Mouse (Mus musculus): ENCODE data around the gene Uxs1. TPM values are rescaled to one million over a fixed set of nuclear protein-coding genes. Genes with fewer than 3 reads are reported as not detected.

The Uxs1 gene
- polyA plus RNA-seq, 1 experiment from 2014 or later: 17.7 TPM

DNA sequence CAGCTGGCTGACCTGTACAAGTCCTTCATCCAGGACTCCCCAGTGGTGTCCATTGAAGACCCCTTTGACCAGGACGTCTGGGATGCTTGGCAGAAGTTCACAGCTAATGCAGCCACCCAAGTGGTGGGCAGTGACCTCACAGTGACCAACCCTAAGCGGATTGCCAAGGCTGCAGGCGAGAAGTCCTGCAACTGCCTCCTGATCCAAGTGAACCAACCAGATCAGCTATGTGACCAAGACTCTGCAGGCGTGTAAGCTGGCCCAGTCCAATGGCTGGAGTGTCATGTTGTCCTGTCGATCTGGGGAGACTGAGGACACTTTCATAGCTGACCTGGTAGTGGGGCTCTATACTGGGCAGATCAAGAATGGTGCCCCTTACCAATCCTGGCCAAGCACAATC lies 40.9 kb downstream of the Uxs1 start:
- Histone ChIP-seq H3K4me3 (no peak overlapping the region), H3K4me1 (no peaks in the 10 kb centered on the region), H3K27me3 (no peaks in the 10 kb centered on the region), H3K36me3 (no peaks in the 10 kb centered on the region), H3K4me2 (replicated peaks) (no peak overlapping the region), H3K27ac (replicated peaks) (no peak overlapping the region), H3K9ac (replicated peaks) (no peak overlapping the region), H3K9me3 (no peaks in the 10 kb centered on the region)
- no peak for ATAC-seq (replicated peaks)
- WGBS: 92% methylated on average over 5 of the region's 5 CpGs

DNA sequence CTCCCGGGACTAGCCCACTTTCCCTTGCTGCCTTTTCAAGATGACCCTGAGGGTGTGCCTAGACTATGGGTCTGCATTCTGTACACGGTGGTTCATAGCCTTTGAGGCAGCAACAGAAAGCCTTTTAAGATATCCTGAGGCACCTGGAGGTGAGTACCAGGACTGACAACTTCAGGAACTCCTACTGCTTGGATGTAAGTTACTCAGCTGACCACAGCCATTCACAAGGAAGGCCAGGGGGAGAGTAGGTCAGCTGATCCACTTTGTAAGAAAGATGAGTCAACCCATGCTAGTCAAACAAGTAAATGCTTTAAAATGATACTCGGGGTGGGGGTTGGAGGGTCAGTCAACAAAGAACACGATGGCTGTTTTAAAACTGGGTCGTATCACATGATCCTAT lies 42.3 kb downstream of the Uxs1 start:
- Histone ChIP-seq H3K27me3 (no peaks in the 10 kb centered on the region), H3K4me2 (replicated peaks) (no peak overlapping the region), H3K4me1 (no peaks in the 10 kb centered on the region), H3K9ac (replicated peaks) (no peak overlapping the region), H3K4me3 (no peak overlapping the region), H3K27ac (replicated peaks) (no peak overlapping the region), H3K36me3 (no peaks in the 10 kb centered on the region), H3K9me3 (no peaks in the 10 kb centered on the region)
- no peak for ATAC-seq (replicated peaks)
- 91% methylated on average over 5 of the region's 5 CpGs for WGBS

DNA sequence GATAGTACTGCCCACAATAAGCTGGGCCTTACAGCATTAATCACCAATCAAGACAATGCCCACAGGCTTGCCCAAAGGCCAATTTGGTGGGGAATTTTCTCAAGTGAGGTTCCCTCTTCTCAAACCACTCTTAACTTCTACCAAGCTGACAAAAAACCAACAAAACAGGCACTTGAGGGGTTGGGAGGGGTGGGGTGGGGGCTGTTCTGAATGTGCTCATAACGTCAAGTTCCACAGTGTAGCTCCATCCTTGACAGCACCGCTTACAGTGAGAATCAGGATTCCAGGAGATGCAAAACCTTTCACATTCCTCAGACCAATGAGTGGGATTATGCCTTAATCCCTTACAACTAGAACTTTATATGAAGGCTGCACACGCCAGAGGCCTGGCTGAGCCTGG lies 44.4 kb downstream of the Uxs1 start:
- ATAC-seq (replicated peaks): no peak
- no peaks in the 10 kb centered on the region for H3K9me3 ChIP-seq
- H3K4me1 ChIP-seq: no peaks in the 10 kb centered on the region
- no peaks in the 10 kb centered on the region for H3K27me3 ChIP-seq
- H3K27ac ChIP-seq (replicated peaks): no peak overlapping the region
- H3K4me3 ChIP-seq: no peak overlapping the region
- H3K4me2 ChIP-seq (replicated peaks): no peak overlapping the region
- no peak overlapping the region for H3K9ac ChIP-seq (replicated peaks)
- 78% methylated on average over 3 of the region's 3 CpGs for WGBS
- H3K36me3 ChIP-seq: peaks cover 7% of the 10 kb centered on the region; the same call in 1 of the 2 replicates

DNA sequence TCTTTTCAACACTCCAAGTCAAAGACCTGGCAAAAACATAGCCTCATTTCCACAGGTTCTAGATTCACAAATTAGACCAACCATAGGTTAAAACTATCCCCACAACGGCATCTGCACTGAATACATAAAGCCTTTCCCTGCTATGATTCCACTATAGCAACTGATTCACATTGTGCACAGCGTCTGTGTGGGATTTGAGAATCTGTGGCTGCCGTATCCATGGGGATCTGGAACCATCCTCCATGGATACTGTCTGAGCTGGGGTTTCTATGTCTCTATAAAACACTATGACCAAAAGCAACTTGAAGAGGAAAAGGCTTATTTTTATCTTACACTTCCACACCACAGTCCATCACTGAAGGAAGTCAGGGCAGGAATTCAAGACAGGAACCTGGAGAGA lies 44.9 kb downstream of the Uxs1 start:
- H3K9ac ChIP-seq (replicated peaks): no peak overlapping the region
- H3K36me3 ChIP-seq: peaks cover 7% of the 10 kb centered on the region; the same call in 1 of the 2 replicates
- no peak overlapping the region for H3K27ac ChIP-seq (replicated peaks)
- no peaks in the 10 kb centered on the region for H3K4me1 ChIP-seq
- ATAC-seq (replicated peaks): no peak
- H3K27me3 ChIP-seq: no peaks in the 10 kb centered on the region
- no peak overlapping the region for H3K4me2 ChIP-seq (replicated peaks)
- WGBS: 88% methylated on average over 3 of the region's 3 CpGs
- H3K9me3 ChIP-seq: no peaks in the 10 kb centered on the region
- no peak overlapping the region for H3K4me3 ChIP-seq

DNA sequence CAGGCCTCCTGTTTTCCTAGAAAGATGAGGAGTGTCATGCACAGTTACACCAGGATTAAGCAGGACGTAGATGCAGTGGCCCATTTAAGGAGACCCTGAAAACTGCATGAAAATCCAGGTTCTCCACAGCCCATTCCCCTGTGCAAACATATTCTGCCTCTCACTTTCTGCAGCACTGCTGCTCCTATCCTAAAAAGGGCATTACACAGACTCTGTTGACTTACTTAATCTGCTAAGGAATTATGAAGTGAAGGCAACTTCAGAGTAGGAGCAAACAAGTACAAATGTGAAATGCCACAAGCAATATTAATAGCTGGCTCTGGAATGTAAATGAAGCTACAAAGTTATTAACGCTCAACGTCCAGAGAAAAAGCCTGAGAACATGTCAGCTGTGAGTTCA lies 45.9 kb downstream of the Uxs1 start:
- no peaks in the 10 kb centered on the region for H3K27me3 ChIP-seq
- H3K4me1 ChIP-seq: no peaks in the 10 kb centered on the region
- no peak overlapping the region for H3K9ac ChIP-seq (replicated peaks)
- no peak overlapping the region for H3K4me3 ChIP-seq
- whole genome bisulfite sequencing: 92% methylated on average over 3 of the region's 3 CpGs
- H3K4me2 ChIP-seq (replicated peaks): no peak overlapping the region
- no peak overlapping the region for H3K27ac ChIP-seq (replicated peaks)
- no peaks in the 10 kb centered on the region for H3K9me3 ChIP-seq
- ATAC-seq (replicated peaks): no peak
- peaks cover 13% of the 10 kb centered on the region; the same call in 1 of the 2 replicates for H3K36me3 ChIP-seq

DNA sequence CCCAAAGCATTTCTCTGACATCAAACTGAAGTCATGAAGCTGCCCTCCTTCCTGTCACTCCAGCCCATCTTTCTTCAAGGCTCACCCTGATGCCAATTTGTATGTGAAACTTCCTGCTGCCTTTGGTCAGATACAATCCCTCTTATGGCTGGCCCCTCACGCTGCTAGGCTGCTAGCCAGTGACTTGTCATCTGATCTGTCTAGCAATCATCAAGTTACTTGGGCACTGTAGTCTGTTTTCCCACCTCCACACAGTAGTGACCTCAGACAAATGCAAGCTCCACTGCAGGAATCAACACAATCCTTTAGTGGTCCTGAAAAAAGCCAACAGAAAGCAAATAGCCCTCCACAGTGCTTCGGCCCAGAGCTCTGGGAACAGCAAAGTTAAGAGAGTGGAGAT lies 46.4 kb downstream of the Uxs1 start:
- 91% methylated on average over 2 of the region's 2 CpGs for WGBS
- H3K9me3 ChIP-seq: no peaks in the 10 kb centered on the region
- no peak for ATAC-seq (replicated peaks)
- H3K4me2 ChIP-seq (replicated peaks): no peak overlapping the region
- H3K4me3 ChIP-seq: no peak overlapping the region
- H3K27ac ChIP-seq (replicated peaks): no peak overlapping the region
- no peaks in the 10 kb centered on the region for H3K4me1 ChIP-seq
- H3K36me3 ChIP-seq: peaks cover 13% of the 10 kb centered on the region; the same call in 1 of the 2 replicates
- H3K27me3 ChIP-seq: no peaks in the 10 kb centered on the region
- H3K9ac ChIP-seq (replicated peaks): no peak overlapping the region

DNA sequence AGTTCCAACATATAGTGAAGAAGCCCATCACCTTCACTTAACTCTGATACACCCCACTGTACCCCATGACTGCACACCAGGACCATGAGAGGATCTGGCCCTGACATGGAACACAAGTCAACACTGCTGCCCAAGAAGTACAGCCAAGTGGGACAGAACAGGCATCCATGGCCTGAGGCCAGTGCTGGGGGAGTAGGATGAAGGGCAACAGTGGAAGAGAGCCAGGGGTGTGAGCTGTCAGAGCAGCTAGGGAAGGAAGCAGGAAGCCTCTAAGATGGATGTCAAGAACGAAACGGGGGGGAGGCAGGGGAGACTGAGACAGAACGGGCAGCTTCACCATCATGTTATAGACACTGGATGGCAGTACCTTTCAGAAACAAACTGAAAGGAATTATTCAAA lies 51.5 kb downstream of the Uxs1 start:
- WGBS: 97% methylated on average over 3 of the region's 3 CpGs
- H3K36me3 ChIP-seq: peaks cover 26% of the 10 kb centered on the region
- no peak for ATAC-seq (replicated peaks)

DNA sequence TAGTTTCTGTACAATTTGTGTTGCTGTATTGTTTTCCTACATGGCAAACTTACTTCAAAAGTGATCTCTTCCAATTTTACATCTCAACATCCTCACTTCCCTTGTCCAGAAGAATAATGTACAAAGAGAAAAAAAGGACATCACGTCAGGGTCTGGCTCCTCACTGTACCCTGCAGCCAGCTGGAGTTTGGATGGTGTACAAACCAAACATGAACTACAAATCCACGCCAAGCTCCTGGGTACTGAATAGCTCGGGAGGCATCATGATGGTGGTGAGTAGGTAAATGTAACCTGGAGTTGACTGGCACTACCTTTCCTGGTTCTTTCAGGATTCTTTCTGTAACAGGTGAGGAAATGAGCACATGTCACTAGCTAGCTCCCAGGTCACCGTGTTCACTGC lies 53.5 kb downstream of the Uxs1 start:
- Histone ChIP-seq H3K9me3 (no peaks in the 10 kb centered on the region), H3K4me3 (no peak overlapping the region), H3K4me2 (replicated peaks) (no peak overlapping the region), H3K9ac (replicated peaks) (no peak overlapping the region), H3K27ac (replicated peaks) (no peak overlapping the region), H3K27me3 (no peaks in the 10 kb centered on the region), H3K4me1 (no peaks in the 10 kb centered on the region), H3K36me3 (peaks cover 22% of the 10 kb centered on the region)
- no peak for ATAC-seq (replicated peaks)
- WGBS: 90% methylated on average over 4 of the region's 4 CpGs

More for the DNA sequence above, 51.5 kb downstream of the Uxs1 start:
- no peaks in the 10 kb centered on the region for H3K9me3 ChIP-seq
- no peak overlapping the region for H3K4me3 ChIP-seq
- no peak overlapping the region for H3K4me2 ChIP-seq (replicated peaks)
- no peak overlapping the region for H3K27ac ChIP-seq (replicated peaks)
- no peaks in the 10 kb centered on the region for H3K4me1 ChIP-seq
- H3K9ac ChIP-seq (replicated peaks): no peak overlapping the region
- H3K27me3 ChIP-seq: no peaks in the 10 kb centered on the region

DNA sequence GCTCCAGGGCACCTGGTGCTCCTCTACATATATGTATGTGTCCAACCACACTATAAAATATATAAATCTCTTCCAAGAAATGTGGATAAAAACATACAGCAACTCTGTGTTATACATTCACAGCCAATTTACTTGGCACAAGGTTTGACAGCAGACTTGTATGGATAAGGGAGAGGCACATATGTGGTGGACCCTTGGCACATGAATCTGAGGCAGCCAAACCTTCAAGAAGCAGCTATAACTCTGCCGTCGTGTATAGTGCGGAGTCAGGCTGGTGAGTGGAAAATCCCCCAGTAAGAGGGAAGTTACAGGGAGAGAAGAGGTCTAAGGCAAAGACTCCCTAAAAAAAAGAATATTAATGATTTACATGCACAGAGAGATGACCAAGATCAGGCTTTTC lies 54.9 kb downstream of the Uxs1 start:
- Histone ChIP-seq H3K36me3 (peaks cover 22% of the 10 kb centered on the region), H3K4me1 (no peaks in the 10 kb centered on the region), H3K9me3 (no peaks in the 10 kb centered on the region), H3K27ac (replicated peaks) (no peak overlapping the region), H3K9ac (replicated peaks) (no peak overlapping the region), H3K27me3 (no peaks in the 10 kb centered on the region), H3K4me2 (replicated peaks) (no peak overlapping the region), H3K4me3 (no peak overlapping the region)
- ATAC-seq (replicated peaks): no peak; the same call in 1 of the 2 replicates
- 90% methylated on average over 3 of the region's 3 CpGs for WGBS

DNA sequence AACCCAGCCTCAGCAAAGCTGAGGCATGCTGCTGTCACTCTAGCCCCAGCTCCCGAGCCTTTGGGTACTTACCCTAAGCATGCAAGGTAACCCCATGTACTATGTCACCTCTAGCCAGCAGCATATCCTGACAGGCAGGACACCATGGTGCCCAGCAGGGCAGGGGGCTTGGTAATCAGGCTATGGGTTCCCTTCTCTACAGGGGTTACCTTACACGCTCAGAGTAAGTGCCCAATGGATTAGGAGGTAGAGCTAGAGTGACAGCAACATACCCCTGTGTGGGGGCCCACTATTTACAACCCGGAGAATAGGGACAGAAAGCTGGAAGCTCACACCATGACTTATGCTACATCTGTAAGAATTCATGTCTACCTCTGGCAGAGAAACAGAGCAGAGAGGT lies 57.6 kb downstream of the Uxs1 start:
- Histone ChIP-seq H3K4me1 (no peaks in the 10 kb centered on the region), H3K4me2 (replicated peaks) (no peak overlapping the region), H3K4me3 (no peak overlapping the region), H3K27me3 (no peaks in the 10 kb centered on the region), H3K9me3 (no peaks in the 10 kb centered on the region), H3K36me3 (peaks cover 30% of the 10 kb centered on the region), H3K9ac (replicated peaks) (no peak overlapping the region), H3K27ac (replicated peaks) (no peak overlapping the region)
- no peak for ATAC-seq (replicated peaks)
- 87% methylated on average over 3 of the region's 3 CpGs for WGBS

DNA sequence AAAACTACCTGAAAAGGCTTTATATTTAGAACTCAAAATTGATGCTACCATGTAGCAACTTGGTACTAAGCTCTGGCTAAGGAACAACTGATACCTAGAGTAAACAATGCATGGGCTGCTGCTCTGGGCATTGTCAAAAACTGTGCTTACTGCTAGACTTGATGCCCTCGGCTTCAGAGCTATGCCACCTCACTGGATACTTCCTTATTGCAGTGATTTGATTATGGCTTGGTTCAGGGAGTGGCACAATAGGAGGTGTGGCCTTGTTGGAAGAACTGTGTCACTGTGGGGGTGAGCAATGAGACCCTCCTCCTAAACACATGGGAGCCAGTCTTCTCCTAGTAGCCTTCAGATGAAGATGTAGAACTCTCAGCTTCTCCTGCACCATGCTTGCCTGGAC lies 58.3 kb downstream of the Uxs1 start:
- Histone ChIP-seq H3K9ac (replicated peaks) (no peak overlapping the region), H3K4me2 (replicated peaks) (no peak overlapping the region), H3K27me3 (no peaks in the 10 kb centered on the region), H3K27ac (replicated peaks) (no peak overlapping the region), H3K4me3 (no peak overlapping the region), H3K9me3 (no peaks in the 10 kb centered on the region), H3K36me3 (peaks cover 37% of the 10 kb centered on the region), H3K4me1 (no peaks in the 10 kb centered on the region)
- WGBS: 76% methylated on average over 1 of the region's 1 CpGs
- ATAC-seq (replicated peaks): no peak

DNA sequence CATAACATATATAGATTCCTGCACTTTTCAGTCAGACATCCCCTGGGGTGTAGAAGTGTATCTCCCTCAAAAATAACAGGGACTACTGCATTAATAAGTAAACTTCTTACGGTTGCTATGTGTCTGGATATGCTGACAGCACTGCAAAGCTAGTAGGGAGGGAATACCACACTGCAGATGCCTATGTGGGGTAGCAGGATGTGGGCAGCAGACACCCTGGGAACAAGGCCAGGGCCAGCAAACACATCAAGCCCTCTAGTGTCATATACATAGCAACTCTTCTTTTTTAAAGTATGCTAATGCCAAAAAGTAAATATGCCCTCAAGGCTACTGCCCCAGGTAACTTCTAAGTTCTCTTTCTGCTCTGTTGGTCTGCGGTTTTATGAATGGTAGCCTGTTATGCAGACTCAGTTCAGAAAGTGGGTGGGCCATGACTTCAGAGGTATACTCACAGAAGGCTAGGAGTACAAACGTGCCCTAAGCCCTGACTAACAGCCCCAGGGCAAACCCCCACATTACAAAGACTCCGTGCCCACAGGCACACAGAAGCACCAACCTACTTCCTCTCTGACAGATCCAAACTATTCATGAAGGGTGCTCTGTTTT lies 59.1 kb downstream of the Uxs1 start:
- ATAC-seq (replicated peaks): no peak
- 82% methylated on average over 4 of the region's 4 CpGs for WGBS
- no peak overlapping the region for H3K4me2 ChIP-seq (replicated peaks)

DNA sequence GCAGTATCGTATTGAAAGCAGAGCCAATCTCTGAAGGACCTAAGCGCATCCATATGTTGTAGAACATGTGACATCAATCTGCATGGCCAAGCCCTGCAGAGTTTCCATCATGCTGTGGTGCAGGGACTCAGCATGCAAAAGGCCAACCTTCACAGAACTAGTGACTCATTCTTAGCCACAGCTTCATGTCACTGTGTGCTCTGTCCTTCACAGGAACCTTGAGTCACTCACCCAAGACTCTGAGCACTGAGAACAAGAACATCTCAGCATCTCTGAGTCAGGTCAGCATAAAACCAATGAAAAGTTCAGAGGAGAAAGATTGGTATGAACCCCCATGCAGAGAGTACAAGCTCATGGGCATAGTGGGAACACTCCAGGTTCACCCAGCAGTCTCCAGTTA lies 61.3 kb downstream of the Uxs1 start:
- 100% methylated on average over 2 of the region's 2 CpGs for WGBS
- ATAC-seq (replicated peaks): no peak
- Histone ChIP-seq H3K4me3 (no peak overlapping the region), H3K36me3 (peaks cover 44% of the 10 kb centered on the region), H3K9me3 (no peaks in the 10 kb centered on the region), H3K27ac (replicated peaks) (no peak overlapping the region), H3K4me2 (replicated peaks) (no peak overlapping the region), H3K27me3 (no peaks in the 10 kb centered on the region), H3K4me1 (no peaks in the 10 kb centered on the region), H3K9ac (replicated peaks) (no peak overlapping the region)

More for the DNA sequence above, 59.1 kb downstream of the Uxs1 start:
- Histone ChIP-seq H3K4me3 (no peak overlapping the region), H3K4me1 (no peaks in the 10 kb centered on the region), H3K9ac (replicated peaks) (no peak overlapping the region), H3K9me3 (no peaks in the 10 kb centered on the region), H3K36me3 (peaks cover 40% of the 10 kb centered on the region), H3K27me3 (no peaks in the 10 kb centered on the region), H3K27ac (replicated peaks) (no peak overlapping the region)
